Mouse (Mus musculus) megakaryocyte, embryonic 14.5 days (primary cell): Measurements from ENCODE around the gene Carmil2.

Experiments
- FLI1 ChIP-seq: IDR thresholded peaks from 2 replicates; pipeline ENCODE4 v1.6.1; 2012; ENCODE audit warnings: low read length, inconsistent platforms, mixed read lengths
- GATA1 ChIP-seq: IDR thresholded peaks from 3 replicates; pipeline ENCODE4 v1.6.1; 2012; ENCODE audit warnings: mixed read lengths, low read length, inconsistent platforms, borderline replicate concordance

- TF ChIP-seq FLI1 (no peak), GATA1 (no peak)
Measured at GRCm38 (mm10) chr8:105715042-105715441, 29.0 kb downstream of the Carmil2 start.
